Mouse (Mus musculus) telencephalon, adult 2 months (tissue): ENCODE data around the gene Mif4gd.

Experiments
- DNase-seq: peaks from one replicate; pipeline ENCODE4 v3.0.0-alpha.2; 2011; ENCODE audit warnings: low read depth, low spot score

The Mif4gd gene

GRCm38 (mm10) chr11:115613138-115613945 lies 573 bp upstream of the Mif4gd start:
- no peak for DNase-seq

DNA sequence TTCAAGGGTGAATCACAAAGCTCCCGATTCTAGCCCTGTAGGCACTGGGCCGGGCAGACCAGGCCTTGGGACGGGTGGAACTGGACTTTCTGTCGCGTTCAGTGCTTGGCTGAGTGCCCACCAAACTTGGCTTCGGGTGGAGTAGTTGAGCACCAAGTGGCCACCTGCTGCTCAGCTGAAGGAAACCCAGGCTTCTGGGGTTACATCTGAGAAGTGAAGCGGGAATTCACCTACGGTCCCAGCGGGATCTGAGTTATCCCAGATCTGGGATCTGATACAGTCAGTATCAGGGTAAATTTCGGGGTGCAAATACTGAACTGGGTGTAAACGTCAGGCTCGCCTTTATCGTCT lies 735 bp downstream of the Mif4gd start:
- no peak for DNase-seq

DNA sequence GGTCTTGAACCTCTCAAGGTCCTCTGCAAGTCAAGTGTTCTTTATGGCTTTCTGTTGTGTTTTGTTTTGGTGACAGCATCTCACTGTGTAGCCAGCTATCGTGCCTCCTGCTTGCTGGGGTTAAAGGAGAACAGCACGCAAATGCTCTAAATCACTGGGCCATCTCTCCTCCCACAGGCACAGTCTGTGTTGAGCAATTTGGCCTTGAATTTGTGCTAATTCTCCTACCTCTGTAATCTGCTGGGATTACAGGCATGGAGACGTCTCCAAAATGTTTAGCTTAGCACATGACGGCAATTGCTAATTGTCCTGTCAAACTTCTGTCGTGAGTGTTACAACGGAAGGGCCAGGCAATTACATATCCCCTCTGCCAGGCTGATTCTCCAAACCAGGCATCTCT lies 1.6 kb downstream of the Mif4gd start:
- DNase-seq = no peak

GRCm38 (mm10) chr11:115609576-115609975 lies 3.2 kb downstream of the Mif4gd start:
- DNase-seq = no peak

DNA sequence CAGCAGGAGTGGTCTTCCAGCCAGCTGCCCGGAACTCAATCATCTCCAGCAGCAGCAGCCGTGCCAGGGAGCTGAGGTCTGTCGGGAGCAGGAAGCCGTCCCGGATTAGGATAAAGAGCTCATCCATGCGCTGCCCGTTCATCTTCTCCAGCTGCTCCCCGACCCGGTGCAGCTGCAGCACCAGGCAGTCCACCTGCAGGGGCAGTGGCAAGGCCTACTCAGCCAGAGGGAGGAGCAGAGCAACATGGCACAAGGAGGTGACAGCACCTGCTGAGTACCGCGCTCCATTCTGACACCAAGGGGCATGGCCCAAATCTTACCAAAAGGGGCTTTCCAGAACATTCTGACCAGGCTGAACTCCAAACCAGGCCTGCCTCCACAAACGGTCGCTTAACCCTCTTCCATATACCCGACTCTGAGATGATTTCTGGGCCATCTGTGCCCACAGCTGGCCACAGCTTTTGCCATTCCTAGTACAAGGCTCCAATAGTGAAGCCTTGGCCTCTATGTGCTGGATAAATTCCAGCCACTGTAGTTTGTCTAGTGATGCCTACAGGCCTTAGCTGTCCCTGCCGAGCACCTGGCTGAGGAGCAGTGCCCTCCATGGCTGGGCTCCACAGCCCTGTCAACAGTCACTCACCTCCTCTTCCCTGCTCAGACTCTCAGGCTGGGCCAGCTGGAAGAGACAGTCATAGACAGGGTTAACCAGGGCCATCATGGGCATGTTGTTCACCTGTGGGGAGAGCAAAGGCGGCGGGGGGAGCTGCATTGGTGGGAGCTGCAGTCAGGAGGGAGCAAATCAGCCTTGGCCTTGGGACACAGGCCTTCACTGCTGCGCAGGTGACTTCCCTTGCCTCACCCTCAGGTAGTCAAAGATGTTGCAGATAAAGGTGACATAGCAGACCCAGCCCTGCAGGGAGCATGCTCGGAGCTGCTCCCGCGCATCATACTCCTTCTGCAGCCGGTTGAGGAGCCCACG lies 4.1 kb downstream of the Mif4gd start:
- DNase-seq = no peak

DNA sequence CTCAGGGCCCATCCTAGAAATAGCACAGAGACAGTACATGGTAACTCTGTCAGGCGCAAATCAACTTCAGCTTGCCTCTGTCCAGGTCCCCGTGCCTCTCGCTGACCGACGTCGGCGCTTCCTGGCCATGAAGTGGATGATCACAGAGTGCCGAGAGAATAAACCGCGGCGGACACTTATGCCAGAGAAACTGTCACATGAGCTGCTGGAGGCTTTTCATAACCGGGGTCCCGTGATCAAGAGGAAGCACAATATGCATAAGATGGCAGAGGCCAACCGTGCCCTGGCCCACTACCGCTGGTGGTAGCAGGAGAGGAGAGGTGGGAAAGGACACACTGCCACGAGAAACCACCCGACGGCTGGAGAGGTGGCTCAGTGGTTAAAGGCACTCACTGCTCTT lies 6.0 kb downstream of the Mif4gd start:
- DNase-seq = no peak

DNA sequence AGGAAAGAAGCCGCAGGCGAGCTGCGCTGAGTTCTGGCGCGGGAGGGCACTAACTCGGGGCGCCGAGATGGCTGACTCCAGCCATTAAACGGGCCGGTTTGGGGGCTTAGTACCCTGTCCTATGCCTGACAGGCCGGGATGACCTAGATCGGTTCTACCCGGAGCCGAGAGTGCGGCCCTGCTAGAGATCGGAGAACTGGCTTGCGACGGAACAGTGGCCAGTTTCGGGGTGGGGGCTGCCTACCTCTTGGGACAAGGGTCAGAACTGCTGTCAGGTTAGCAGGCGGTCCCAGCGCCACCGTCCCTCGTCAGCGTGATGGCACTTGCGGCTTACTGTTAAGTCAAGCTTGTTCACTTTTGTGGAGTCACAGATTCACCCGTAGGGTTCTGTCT lies 8.5 kb downstream of the Mif4gd start:
- no peak for DNase-seq

- DNase-seq = peak; percentile 69
These were observed 9.1 kb downstream of the Mif4gd start, which contains the start of the genes Mrps7 and Gga3 for GRCm38 (mm10) chr11:115603476-115604303. Gene Mrps7 (plus strand): TSS chr11:115603925. Gene Gga3 (minus strand): TSS chr11:115604051.

GRCm38 (mm10) chr11:115603128-115603475 lies 9.7 kb downstream of the Mif4gd start:
- no peak for DNase-seq

- no peak for DNase-seq
These were observed 11.6 kb downstream of the Mif4gd start for GRCm38 (mm10) chr11:115601174-115601573.

- DNase-seq = no peak
These were observed 12.0 kb downstream of the Mif4gd start for GRCm38 (mm10) chr11:115600743-115601142.

GRCm38 (mm10) chr11:115599722-115600121 lies 13.0 kb downstream of the Mif4gd start:
- peak; percentile 61 for DNase-seq

DNA sequence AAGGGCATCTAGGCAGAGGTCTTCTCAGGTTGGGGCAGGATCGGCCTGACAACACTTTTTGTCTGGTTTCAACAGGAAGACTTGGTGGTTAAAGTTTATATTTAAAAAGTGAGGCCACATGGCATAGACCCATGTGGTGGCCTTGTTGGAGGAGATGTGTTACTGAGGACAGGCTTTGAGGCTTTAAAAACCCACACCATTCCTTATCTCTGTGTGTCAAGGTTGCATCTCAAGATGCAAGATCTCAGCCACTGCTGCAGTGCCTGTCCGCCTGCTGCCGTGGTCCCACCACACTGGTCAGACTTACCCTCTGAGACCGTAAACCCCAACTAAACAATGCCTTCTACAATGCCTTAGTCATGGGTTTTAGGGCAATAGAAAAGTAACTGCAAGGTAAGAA lies 14.5 kb downstream of the Mif4gd start:
- DNase-seq = no peak

DNA sequence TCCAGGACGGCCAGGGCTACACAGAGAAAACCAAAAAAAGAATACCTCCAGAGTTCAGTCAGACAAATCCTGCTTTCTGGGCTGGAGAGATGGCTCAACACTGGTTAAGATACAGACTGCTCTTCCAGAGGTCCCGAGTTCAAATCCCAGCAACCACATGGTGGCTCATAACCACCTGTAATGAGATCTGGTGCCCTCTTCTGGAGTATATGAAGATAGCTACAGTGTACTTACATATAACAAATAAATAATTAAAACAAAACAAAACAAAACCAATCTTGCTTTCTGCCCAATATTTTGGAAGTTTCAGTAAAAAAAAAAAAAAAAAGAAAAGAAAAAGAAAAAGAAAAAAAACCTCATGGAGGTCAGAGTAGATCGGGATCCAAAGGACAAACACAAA lies 17.6 kb downstream of the Mif4gd start:
- DNase-seq = no peak

- no peak for DNase-seq
These were observed 22.2 kb downstream of the Mif4gd start for GRCm38 (mm10) chr11:115590526-115591075.

GRCm38 (mm10) chr11:115587984-115588383 lies 24.8 kb downstream of the Mif4gd start:
- no peak for DNase-seq

DNA sequence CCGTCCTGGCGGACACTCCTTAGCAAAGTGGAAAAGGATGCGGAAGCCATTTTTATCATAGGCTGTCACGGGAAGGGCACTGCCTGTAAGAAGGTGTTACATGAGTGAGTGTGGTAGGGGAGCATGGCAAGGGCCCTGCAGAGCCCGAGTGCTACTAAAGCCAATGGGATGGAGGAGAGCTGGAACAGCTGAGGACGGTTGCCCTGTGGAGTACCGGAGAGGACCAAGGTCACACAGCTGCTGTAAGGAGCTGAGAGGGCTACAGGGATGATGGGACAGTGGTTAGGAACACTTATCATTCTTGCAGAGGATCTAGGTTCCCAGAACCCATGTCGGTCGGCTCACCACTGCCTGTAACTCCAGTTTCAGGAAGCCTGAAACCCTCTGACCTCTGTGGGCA lies 26.4 kb downstream of the Mif4gd start:
- no peak for DNase-seq

- no peak for DNase-seq
These were observed 27.1 kb downstream of the Mif4gd start for GRCm38 (mm10) chr11:115585573-115586100.

- no peak for DNase-seq
These were observed 28.2 kb downstream of the Mif4gd start for GRCm38 (mm10) chr11:115584376-115585073.

DNA sequence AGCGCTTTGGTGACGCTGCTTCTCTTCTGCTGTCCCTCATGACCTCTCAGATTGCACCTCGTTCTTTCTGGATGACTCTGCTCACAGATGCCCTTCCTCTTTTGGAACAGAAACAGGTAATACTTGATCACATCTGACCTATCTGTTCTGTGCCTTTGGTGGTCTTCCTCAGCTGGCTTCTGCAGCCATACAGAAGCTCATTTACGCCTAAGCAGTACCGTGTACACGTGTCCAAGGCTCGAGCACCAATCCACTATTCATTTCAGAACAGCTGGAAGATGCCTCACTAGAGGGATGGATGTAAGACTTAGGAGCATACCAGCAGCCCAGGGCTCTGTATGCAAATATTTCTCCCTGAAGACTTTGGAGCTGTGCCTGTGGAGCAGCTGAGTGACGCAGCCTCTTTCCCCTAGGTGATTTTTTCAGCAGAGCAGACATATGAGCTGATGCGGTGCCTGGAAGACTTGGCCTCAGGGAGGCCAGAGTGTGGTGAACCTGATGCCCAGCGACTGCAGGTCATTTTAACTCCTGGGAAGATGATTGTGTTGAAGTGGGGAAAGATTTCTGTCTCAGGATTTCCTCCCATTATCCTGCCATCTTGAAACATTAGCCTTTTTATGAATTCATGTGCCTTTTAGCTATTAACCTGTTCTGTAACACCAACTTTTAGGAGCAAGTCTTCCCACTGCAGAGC lies 29.7 kb downstream of the Mif4gd start:
- no peak for DNase-seq
